Mouse (Mus musculus) forelimb bud, embryonic 11.5 days (tissue): ENCODE results near the gene L1td1.
"Not testable (repeated sequence)": the region's sequence is repeated elsewhere in the genome, so short reads cannot be mapped to it uniquely, and the experiment has no call there.

Experiments
- DNase-seq: peaks from one replicate; pipeline ENCODE4 v3.0.0-alpha.2; 2012; ENCODE audit warnings: low read depth, low spot score

L1td1 gene

GRCm38 (mm10) chr4:98726590-98727237, at the start of gene L1td1:
Gene L1td1, plus strand, starts transcription at chr4:98726734.
- DNase-seq: no peak

- peak; percentile 83 for DNase-seq
These were observed 49.0 kb upstream of the L1td1 start for GRCm38 (mm10) chr4:98677506-98677905.

GRCm38 (mm10) chr4:98686678-98687267, 39.8 kb upstream of the L1td1 start:
- DNase-seq: no peak

- no peak for DNase-seq
These were observed 38.4 kb upstream of the L1td1 start for GRCm38 (mm10) chr4:98688116-98688515.

GRCm38 (mm10) chr4:98688520-98688919, 38.0 kb upstream of the L1td1 start:
- DNase-seq: no peak

GRCm38 (mm10) chr4:98689988-98690387, 36.5 kb upstream of the L1td1 start:
- DNase-seq: no peak

- no peak for DNase-seq
These were observed 32.9 kb upstream of the L1td1 start for GRCm38 (mm10) chr4:98693465-98694185.

GRCm38 (mm10) chr4:98697932-98698331, 28.6 kb upstream of the L1td1 start:
- DNase-seq: no peak

- no peak for DNase-seq
These were observed 27.6 kb upstream of the L1td1 start for GRCm38 (mm10) chr4:98698921-98699320.

- no peak for DNase-seq
These were observed 26.4 kb upstream of the L1td1 start for GRCm38 (mm10) chr4:98700156-98700555.

GRCm38 (mm10) chr4:98702201-98702894, 24.2 kb upstream of the L1td1 start:
- DNase-seq: peak; percentile 86

GRCm38 (mm10) chr4:98710891-98711290, 15.6 kb upstream of the L1td1 start:
- no peak for DNase-seq

GRCm38 (mm10) chr4:98717735-98718546, 8.6 kb upstream of the L1td1 start:
- DNase-seq: no peak

- no peak for DNase-seq
These were observed 8.0 kb upstream of the L1td1 start for GRCm38 (mm10) chr4:98718547-98718917.

GRCm38 (mm10) chr4:98722454-98722853, 4.1 kb upstream of the L1td1 start:
- DNase-seq: peak; percentile 74

- not testable (repeated sequence) for DNase-seq
These were observed 1.9 kb upstream of the L1td1 start for GRCm38 (mm10) chr4:98724682-98725081.

GRCm38 (mm10) chr4:98725439-98725838, 1.1 kb upstream of the L1td1 start:
- no peak for DNase-seq

GRCm38 (mm10) chr4:98727295-98727958, 893 bp downstream of the L1td1 start:
- no peak for DNase-seq

- DNase-seq: no peak
These were observed 1.4 kb downstream of the L1td1 start for GRCm38 (mm10) chr4:98727959-98728347.

GRCm38 (mm10) chr4:98728716-98729115, 2.2 kb downstream of the L1td1 start:
- no peak for DNase-seq

GRCm38 (mm10) chr4:98733660-98734059, 7.1 kb downstream of the L1td1 start:
- DNase-seq: no peak
